Mouse (Mus musculus) granulocyte monocyte progenitor cell, adult 5-6 weeks (primary cell): Measurements from ENCODE around the gene Tipin. TPM values are rescaled to one million over a fixed set of nuclear protein-coding genes. Genes with fewer than 3 reads are reported as not detected.
A peak's percentile ranks its signal among the peaks of the same experiment; 100 is the strongest.

Source experiments
- ATAC-seq: replicated peaks from 2 replicates; pipeline ENCODE4 v1.8.0; 2016; ENCODE audit warnings: mild to moderate bottlenecking, moderate TSS enrichment, inconsistent platforms; ENCODE audit not compliant: poor library complexity, severe bottlenecking
- total RNA-seq, 2 experiments: library from RNA; stranded (forward) in 1 of 2; stranded (reverse) in 1 of 2; fragments of 200-712, 200-1000 nt in 1 of 2; fragments of >200 nt in 1 of 2; fragmentation: Nextera tagmentation in 1 of 2; gene quantifications; 2 replicates each; pipeline ENCODE4 v1.2.3; 2014 to 2017

The Tipin gene
- total RNA-seq (2014; fragmentation: Nextera tagmentation), result 233 and 243 TPM in 2 replicates
- 318 and 327 TPM in 2 replicates for total RNA-seq (2017)

GRCm38 (mm10) chr9:64281105-64281780, at the start of gene Tipin:
TSS of gene Tipin (plus strand) at chr9:64281581.
- ATAC-seq, result peak; percentile 97

GRCm38 (mm10) chr9:64231674-64232073, 49.7 kb upstream of the Tipin start:
- no peak for ATAC-seq

- no peak for ATAC-seq
These were observed 49.0 kb upstream of the Tipin start for GRCm38 (mm10) chr9:64232257-64232957.

- ATAC-seq, result no peak
These were observed 47.7 kb upstream of the Tipin start for GRCm38 (mm10) chr9:64233656-64234055.

GRCm38 (mm10) chr9:64234768-64235435, 46.5 kb upstream of the Tipin start, which contains the start of gene Uchl4:
TSS of gene Uchl4 (plus strand) at chr9:64235201.
- no peak for ATAC-seq

- no peak for ATAC-seq
These were observed 45.3 kb upstream of the Tipin start for GRCm38 (mm10) chr9:64236056-64236455.

- ATAC-seq, result no peak
These were observed 41.3 kb upstream of the Tipin start for GRCm38 (mm10) chr9:64240116-64240515.

GRCm38 (mm10) chr9:64240681-64241080, 40.7 kb upstream of the Tipin start:
- ATAC-seq, result no peak

GRCm38 (mm10) chr9:64242381-64242831, 39.0 kb upstream of the Tipin start:
- peak; percentile 95 for ATAC-seq

GRCm38 (mm10) chr9:64249371-64249770, 32.0 kb upstream of the Tipin start:
- peak; percentile 45 for ATAC-seq

- no peak for ATAC-seq
These were observed 31.2 kb upstream of the Tipin start for GRCm38 (mm10) chr9:64250111-64250730.

- peak; percentile 0; the same call in 1 of the 2 replicates for ATAC-seq
These were observed 28.8 kb upstream of the Tipin start for GRCm38 (mm10) chr9:64252591-64253020.

- ATAC-seq, result peak; percentile 94
These were observed 28.1 kb upstream of the Tipin start, which contains the start of gene Map2k1 for GRCm38 (mm10) chr9:64253021-64253904. TSS of gene Map2k1 (minus strand) at chr9:64253631.

- ATAC-seq, result no peak
These were observed 26.0 kb upstream of the Tipin start for GRCm38 (mm10) chr9:64255422-64255821.

GRCm38 (mm10) chr9:64256204-64256603, 25.2 kb upstream of the Tipin start:
- ATAC-seq, result no peak

GRCm38 (mm10) chr9:64259906-64260305, 21.5 kb upstream of the Tipin start:
- no peak for ATAC-seq

- no peak for ATAC-seq
These were observed 20.4 kb upstream of the Tipin start for GRCm38 (mm10) chr9:64261023-64261422.

- no peak for ATAC-seq
These were observed 16.6 kb upstream of the Tipin start for GRCm38 (mm10) chr9:64264813-64265212.

GRCm38 (mm10) chr9:64267231-64267630, 14.2 kb upstream of the Tipin start:
- ATAC-seq, result no peak
